Comparison of ENCODE assay signal across 9 mouse cellular contexts in genomic region chr9:62364216-62364615, GRCm38 (mm10). TPM values are rescaled to one million over a fixed set of nuclear protein-coding genes. Genes with fewer than 3 reads are reported as not detected.
A peak's percentile ranks its signal among the peaks of the same experiment; 100 is the strongest.
DNase-seq lines count a peak whose midpoint lies in the region; ATAC-seq and TF ChIP-seq lines count a peak whose summit lies in the region.
"Had no signal": no experiment of that assay in that cellular context is flagged by ENCODE, and none has a peak within 500 bp of the region (broad histone marks: within the 10 kb centered on the region; RNA-seq: fewer than 3 reads in every experiment).

No protein-coding gene starts in this region.

- TF ChIP-seq EP300 in liver, embryonic 14.5 days (IDR thresholded peaks at IDR 0.05; ENCODE audit: low read depth): no peak

- peak overlapping the region; percentile 43 for H3K4me2 ChIP-seq in neural tube, embryonic 11.5 days (ENCODE audit: low read depth)
- peak overlapping the region; percentile 61; the same call in 1 of the 2 replicates for H3K4me2 ChIP-seq in liver, embryonic 14.5 days (ENCODE audit: low read depth)

- TF ChIP-seq CTCF in liver, embryonic 14.5 days (IDR thresholded peaks at IDR 0.05; ENCODE audit: low read depth): no peak

- H3K27ac ChIP-seq in neural tube, embryonic 11.5 days (ENCODE audit: low read depth, low read length): peak overlapping the region; percentile 62; the same call in 1 of the 2 replicates
- no peak overlapping the region for H3K27ac ChIP-seq in liver, embryonic 14.5 days

- WGBS in neural tube, embryonic 11.5 days: 24% methylated on average over 2 of the region's 6 CpGs
- WGBS in liver, embryonic 14.5 days (ENCODE audit: insufficient replicate concordance): 53% methylated on average over 4 of the region's 6 CpGs

- no peaks in the 10 kb centered on the region for H3K9me3 ChIP-seq in neural tube, embryonic 11.5 days (ENCODE audit: control insufficient read depth, low read length)
- H3K9me3 ChIP-seq in liver, embryonic 14.5 days (ENCODE audit: control insufficient read depth, low read length): no peaks in the 10 kb centered on the region
- H3K9me3 ChIP-seq: megakaryocyte, embryonic 14.5 days had no signal

- peak overlapping the region; percentile 54 for H3K9ac ChIP-seq in neural tube, embryonic 11.5 days (ENCODE audit: low read length)
- H3K9ac ChIP-seq in liver, embryonic 14.5 days (replicated peaks): no peak overlapping the region

- no peak for ATAC-seq in cerebellum, adult (ENCODE audit: insufficient number of reproducible peaks, low FRiP score, low TSS enrichment)
- ATAC-seq in neural tube, embryonic 11.5 days (ENCODE audit: insufficient read depth, low FRiP score, low TSS enrichment): peak; percentile 24; the same call in 1 of the 2 replicates
- no peak for ATAC-seq in liver, embryonic 14.5 days (ENCODE audit: insufficient read depth)

- H3K4me3 ChIP-seq in neural tube, embryonic 11.5 days (ENCODE audit: low read depth, low read length): peak overlapping the region; percentile 15; the same call in 1 of the 2 replicates
- H3K4me3 ChIP-seq in liver, embryonic 14.5 days (ENCODE audit: insufficient read depth in 1 of 2, low read depth in 2 of 2, low read length in 2 of 2): no peak overlapping the region

- H3K27me3 ChIP-seq in neural tube, embryonic 11.5 days (ENCODE audit: control insufficient read depth, insufficient read depth, low read length): no peaks in the 10 kb centered on the region
- H3K27me3 ChIP-seq in liver, embryonic 14.5 days (ENCODE audit: control insufficient read depth, insufficient read depth, low read length): no peaks in the 10 kb centered on the region
- H3K27me3 ChIP-seq: megakaryocyte, embryonic 14.5 days had no signal

- DNase-seq in cerebellum, adult 9-11 months: peak; percentile 52
- DNase-seq in neural tube, embryonic 11.5 days (ENCODE audit: low spot score): no peak
- DNase-seq in neural tube, embryonic 10.5 days (ENCODE audit: extremely low spot score, low spot score): no peak
- no peak for DNase-seq in liver, embryonic 14.5 days (ENCODE audit: low read depth in 3 of 3, low spot score in 3 of 3)
- no peak for DNase-seq in thymus, postnatal 36 days
- no peak for DNase-seq in right cerebral cortex, postnatal 36 days (ENCODE audit: low spot score in 2 of 2)
- DNase-seq in thymus, postnatal 25 days: no peak

- peaks cover 55% of the 10 kb centered on the region for H3K4me1 ChIP-seq in neural tube, embryonic 11.5 days (ENCODE audit: control insufficient read depth, insufficient read depth, low read length)
- peaks cover 42 to 74% of the 10 kb centered on the region in 2 experiments for H3K4me1 ChIP-seq in liver, embryonic 14.5 days (replicated peaks; ENCODE audit: control insufficient read depth in 2 of 2, insufficient read depth in 2 of 2, low read length in 1 of 2)

- no peaks in the 10 kb centered on the region for H3K36me3 ChIP-seq in neural tube, embryonic 11.5 days (ENCODE audit: control insufficient read depth, insufficient read depth, low read length)
- no peaks in the 10 kb centered on the region for H3K36me3 ChIP-seq in liver, embryonic 14.5 days (replicated peaks; ENCODE audit: control insufficient read depth, insufficient read depth, low read depth)

RNA-seq across cellular contexts. Expression of gene Anp32a, which starts 23.1 kb away (rescaled TPM):
- 125 and 138 TPM in 2 replicates for polyA plus RNA-seq in neural tube, embryonic 11.5 days (2014; fragmentation: Nextera tagmentation; extraction: Ambion mirVana)
- polyA plus RNA-seq in liver, embryonic 14.5 days (2012; rRNA removed): 56.1 and 240 TPM in 2 replicates
- polyA plus RNA-seq in liver, embryonic 14.5 days (2014; fragmentation: Nextera tagmentation; extraction: Ambion mirVana): 54.3 and 54.7 TPM in 2 replicates
